Mouse (Mus musculus) forebrain, embryonic 13.5 days (tissue): ENCODE measurements around the gene Cep128. TPM values are rescaled to one million over a fixed set of nuclear protein-coding genes. Genes with fewer than 3 reads are reported as not detected.

Source experiments
- ATAC-seq: fragments of 200-750 bp; cut with Nextera tagmentation; 2 replicates; pipeline ENCODE4 v1.8.0; 2017
- H3K27ac ChIP-seq: fragments of 300-500 bp; sonication (generic); 2 replicates; pipeline ENCODE4 v1.5.1; 2015; ENCODE audit warnings: inconsistent platforms, mild to moderate bottlenecking, moderate library complexity
- H3K27me3 ChIP-seq: fragments of 300-500 bp; sonication (generic); 2 replicates; pipeline ENCODE4 v1.6.1; 2015; ENCODE audit warnings: mild to moderate bottlenecking, inconsistent platforms
- H3K36me3 ChIP-seq: fragments of 300-500 bp; sonication (generic); 2 replicates; pipeline ENCODE4 v1.6.1; 2015; ENCODE audit warnings: mild to moderate bottlenecking, inconsistent platforms; ENCODE audit not compliant: poor library complexity, severe bottlenecking
- H3K4me1 ChIP-seq: fragments of 300-500 bp; sonication (generic); 2 replicates; pipeline ENCODE4 v1.6.1; 2015; ENCODE audit warnings: inconsistent platforms
- H3K4me2 ChIP-seq: fragments of 300-500 bp; sonication (generic); 2 replicates; pipeline ENCODE4 v1.6.1; 2015; ENCODE audit warnings: inconsistent platforms, mild to moderate bottlenecking, moderate library complexity
- H3K4me3 ChIP-seq: fragments of 300-500 bp; sonication (generic); 2 replicates; pipeline ENCODE4 v1.5.1; 2015; ENCODE audit warnings: mild to moderate bottlenecking, inconsistent platforms
- H3K9ac ChIP-seq: fragments of 300-500 bp; sonication (generic); 2 replicates; pipeline ENCODE4 v1.6.1; 2015; ENCODE audit warnings: mild to moderate bottlenecking, inconsistent platforms
- H3K9me3 ChIP-seq: fragments of 300-500 bp; sonication (generic); replicated peaks from 2 replicates; pipeline ENCODE4 v1.6.1; 2016; ENCODE audit warnings: inconsistent platforms
- WGBS: fragments of 180-500 bp; shearing (Covaris S2); methylation state at CpG from one replicate; pipeline ENCODE4 v1.1.7; 2015; 5-methylcytosine and 5-hydroxymethylcytosine counted together
- polyA plus RNA-seq: library from polyadenylated mRNA; unstranded; fragments of >200 nt; fragmentation: Nextera tagmentation; extraction: Ambion mirVana; gene quantifications from 2 replicates; pipeline ENCODE4 v1.2.1, GENCODE M21; 2015

Cep128 gene
- polyA plus RNA-seq, 1 experiment from 2014 or later: 8.9 TPM

DNA sequence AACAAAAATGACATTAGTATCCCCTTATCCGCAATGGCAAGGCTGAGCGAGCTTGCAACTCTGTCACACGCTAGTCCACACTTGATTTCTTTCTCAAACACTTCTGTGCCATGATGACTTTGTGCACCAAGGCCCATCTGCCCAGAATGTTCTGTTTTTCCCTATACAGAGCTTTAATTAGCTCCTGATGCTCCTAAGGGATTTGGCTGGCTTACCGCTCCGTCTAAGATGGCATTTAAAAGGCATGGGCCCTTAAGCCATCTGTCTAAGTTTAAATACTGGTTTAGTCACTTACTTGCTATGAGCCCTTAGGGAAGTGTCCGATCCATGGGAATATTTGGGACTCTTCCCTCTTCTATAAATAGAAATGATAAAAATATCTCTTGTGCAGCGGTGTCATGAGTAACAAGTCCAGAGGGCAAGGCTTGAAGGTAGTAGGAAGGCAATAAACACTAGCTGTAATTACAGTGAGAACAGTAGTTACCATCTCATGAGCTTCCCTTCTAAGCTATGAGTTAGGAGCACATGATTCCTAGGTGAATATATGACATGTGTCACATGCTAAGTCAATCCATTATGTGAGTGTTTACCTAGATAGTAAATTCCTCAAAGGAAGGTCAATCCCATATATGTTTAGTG, 343.8 kb downstream of the Cep128 start:
- Histone ChIP-seq H3K27me3 (no peaks in the 10 kb centered on the region), H3K4me3 (no peak overlapping the region), H3K4me2 (no peak overlapping the region), H3K4me1 (no peaks in the 10 kb centered on the region), H3K9ac (no peak overlapping the region), H3K27ac (no peak overlapping the region), H3K9me3 (no peaks in the 10 kb centered on the region), H3K36me3 (no peaks in the 10 kb centered on the region)
- ATAC-seq: peak; percentile 43; the same call in 1 of the 2 replicates
- WGBS: 81% methylated on average over 7 of the region's 7 CpGs

DNA sequence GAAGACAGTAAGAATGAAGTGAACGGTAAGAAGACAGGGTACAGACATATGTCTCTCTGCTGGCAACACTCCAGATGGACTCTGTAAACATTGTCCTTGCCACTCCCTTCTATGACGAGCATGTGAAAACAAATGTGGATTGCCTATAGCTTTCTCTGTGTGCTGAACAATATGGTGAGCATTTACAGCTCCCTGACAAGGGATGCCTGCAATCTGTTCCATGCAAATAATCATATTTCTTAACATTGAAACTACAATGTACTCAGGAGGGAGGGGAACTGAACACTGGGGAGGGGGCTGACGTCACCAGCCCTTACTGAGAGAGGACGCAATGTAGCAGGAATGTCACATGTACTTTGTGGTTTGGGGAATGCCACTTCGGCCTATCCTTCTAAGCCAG, 355.1 kb downstream of the Cep128 start:
- no peak overlapping the region for H3K4me2 ChIP-seq
- no peaks in the 10 kb centered on the region for H3K4me1 ChIP-seq
- no peaks in the 10 kb centered on the region for H3K36me3 ChIP-seq
- no peaks in the 10 kb centered on the region for H3K9me3 ChIP-seq
- H3K9ac ChIP-seq: no peak overlapping the region
- peak; percentile 81 for ATAC-seq
- 76% methylated on average over 5 of the region's 5 CpGs for WGBS
- H3K4me3 ChIP-seq: no peak overlapping the region
- H3K27me3 ChIP-seq: no peaks in the 10 kb centered on the region
- H3K27ac ChIP-seq: no peak overlapping the region

DNA sequence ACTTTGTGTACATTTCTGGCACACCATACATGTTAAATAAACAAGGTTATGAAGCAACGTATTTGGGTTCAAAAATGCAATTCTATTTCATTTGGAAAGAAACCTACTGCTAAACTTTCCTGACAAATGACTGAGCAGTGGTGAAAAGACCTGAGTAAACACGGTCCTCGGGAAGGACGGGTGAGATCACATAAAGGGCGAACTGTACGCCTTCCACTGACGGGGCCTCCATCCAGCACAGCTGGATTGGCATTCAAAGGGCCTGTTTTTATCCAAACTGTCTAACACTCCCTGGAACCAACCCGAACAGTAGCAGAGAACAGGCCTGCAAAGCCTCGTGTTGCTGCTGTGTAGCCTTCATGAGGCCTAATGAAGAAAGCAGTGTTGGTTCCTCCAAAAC, 356.5 kb downstream of the Cep128 start:
- Histone ChIP-seq H3K4me2 (no peak overlapping the region), H3K36me3 (no peaks in the 10 kb centered on the region), H3K27me3 (no peaks in the 10 kb centered on the region), H3K27ac (no peak overlapping the region), H3K4me1 (no peaks in the 10 kb centered on the region), H3K4me3 (no peak overlapping the region), H3K9ac (no peak overlapping the region), H3K9me3 (no peaks in the 10 kb centered on the region)
- WGBS: 89% methylated on average over 9 of the region's 9 CpGs
- ATAC-seq: no peak

- H3K4me2 ChIP-seq: no peak overlapping the region
- H3K36me3 ChIP-seq: no peaks in the 10 kb centered on the region
- no peak overlapping the region for H3K4me3 ChIP-seq
Observed at GRCm38 (mm10) chr12:91027100-91027499, 357.1 kb downstream of the Cep128 start.

GRCm38 (mm10) chr12:91015075-91015474, 369.1 kb downstream of the Cep128 start:
- no peak overlapping the region for H3K9ac ChIP-seq
- no peaks in the 10 kb centered on the region for H3K27me3 ChIP-seq
- no peaks in the 10 kb centered on the region for H3K4me1 ChIP-seq
- H3K4me3 ChIP-seq: no peak overlapping the region
- 83% methylated on average over 6 of the region's 6 CpGs for WGBS
- no peak for ATAC-seq
- no peak overlapping the region for H3K27ac ChIP-seq
- H3K36me3 ChIP-seq: no peaks in the 10 kb centered on the region
- no peak overlapping the region for H3K4me2 ChIP-seq
- no peaks in the 10 kb centered on the region for H3K9me3 ChIP-seq

More at GRCm38 (mm10) chr12:91027100-91027499, 357.1 kb downstream of the Cep128 start:
- Histone ChIP-seq H3K27me3 (no peaks in the 10 kb centered on the region), H3K4me1 (no peaks in the 10 kb centered on the region), H3K9me3 (no peaks in the 10 kb centered on the region), H3K27ac (no peak overlapping the region), H3K9ac (no peak overlapping the region)
- no peak for ATAC-seq
- WGBS: 92% methylated on average over 4 of the region's 4 CpGs

DNA sequence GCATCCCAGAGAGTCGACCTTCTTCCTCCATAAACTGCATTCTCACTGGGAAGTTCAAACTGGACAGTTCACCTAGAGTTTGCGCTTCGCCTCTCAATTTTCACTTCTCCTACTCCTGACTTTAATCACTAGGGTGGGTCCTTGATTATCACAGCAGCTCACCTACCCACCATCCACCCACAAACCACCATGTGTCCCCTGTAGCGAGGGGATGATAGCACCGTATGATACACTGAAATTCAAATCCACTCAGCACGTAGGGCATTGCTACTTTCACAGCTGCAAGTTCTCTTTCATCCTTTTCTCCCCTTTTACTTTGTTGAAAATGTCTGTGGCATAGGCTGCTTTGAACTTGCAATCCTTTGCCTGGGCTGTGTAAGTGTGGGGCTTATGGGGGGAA, 371.2 kb downstream of the Cep128 start:
- no peak for ATAC-seq
- 82% methylated on average over 6 of the region's 6 CpGs for WGBS
- Histone ChIP-seq H3K9me3 (no peaks in the 10 kb centered on the region), H3K27ac (no peak overlapping the region), H3K4me1 (no peaks in the 10 kb centered on the region), H3K27me3 (no peaks in the 10 kb centered on the region), H3K4me3 (no peak overlapping the region), H3K36me3 (no peaks in the 10 kb centered on the region), H3K9ac (no peak overlapping the region), H3K4me2 (no peak overlapping the region)

DNA sequence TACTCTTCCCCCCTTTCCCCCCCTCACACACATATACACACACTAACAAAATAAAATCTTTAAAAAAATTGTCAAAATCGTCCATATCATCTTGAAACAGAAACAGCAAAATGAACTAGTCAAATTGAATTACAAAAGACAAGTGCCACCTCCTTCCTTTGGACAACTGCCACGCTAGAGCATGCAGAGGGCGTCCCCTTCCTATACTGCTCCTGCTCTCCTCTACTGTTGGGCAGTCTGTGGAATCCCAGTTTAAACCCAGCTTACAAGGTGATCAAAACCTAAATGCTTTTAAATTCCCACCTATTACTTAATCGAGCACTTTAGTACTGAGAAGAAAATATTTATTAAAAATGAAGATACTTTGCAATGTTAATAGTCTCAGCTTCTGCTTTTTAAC, 372.0 kb downstream of the Cep128 start:
- no peak overlapping the region for H3K4me2 ChIP-seq
- no peaks in the 10 kb centered on the region for H3K27me3 ChIP-seq
- H3K9ac ChIP-seq: no peak overlapping the region
- H3K4me1 ChIP-seq: no peaks in the 10 kb centered on the region
- H3K36me3 ChIP-seq: no peaks in the 10 kb centered on the region
- H3K27ac ChIP-seq: no peak overlapping the region
- 32% methylated on average over 4 of the region's 4 CpGs for WGBS
- 0 out of 2 replicates have a peak, but pooled peaks have one; percentile 45 for ATAC-seq
- H3K9me3 ChIP-seq: no peaks in the 10 kb centered on the region
- H3K4me3 ChIP-seq: no peak overlapping the region

DNA sequence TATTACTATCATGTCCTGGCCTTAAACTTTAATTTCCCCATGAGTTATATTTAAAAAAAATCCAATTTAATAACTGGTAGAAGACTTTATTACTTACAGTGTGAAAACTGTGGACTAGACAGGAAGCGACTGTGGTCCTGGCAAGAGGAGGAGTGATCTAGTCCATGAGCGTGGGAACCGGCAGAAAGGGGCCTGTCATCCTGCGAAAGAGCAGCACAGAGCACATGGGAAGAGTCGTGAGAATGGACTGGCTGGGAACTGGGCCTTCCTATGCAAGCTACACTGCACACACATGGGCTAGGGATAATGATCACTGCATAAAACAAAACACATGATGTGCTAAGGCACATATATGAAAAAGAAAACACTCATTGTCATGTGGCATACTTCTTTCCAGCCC, 375.5 kb downstream of the Cep128 start:
- no peak overlapping the region for H3K4me3 ChIP-seq
- H3K27ac ChIP-seq: no peak overlapping the region
- H3K36me3 ChIP-seq: no peaks in the 10 kb centered on the region
- 86% methylated on average over 5 of the region's 5 CpGs for WGBS
- H3K9me3 ChIP-seq: no peaks in the 10 kb centered on the region
- ATAC-seq: no peak
- no peaks in the 10 kb centered on the region for H3K27me3 ChIP-seq
- no peaks in the 10 kb centered on the region for H3K4me1 ChIP-seq
- H3K4me2 ChIP-seq: no peak overlapping the region
- H3K9ac ChIP-seq: no peak overlapping the region

- Histone ChIP-seq H3K27me3 (no peaks in the 10 kb centered on the region), H3K9me3 (no peaks in the 10 kb centered on the region), H3K4me2 (no peak overlapping the region), H3K4me1 (no peaks in the 10 kb centered on the region), H3K36me3 (no peaks in the 10 kb centered on the region), H3K4me3 (no peak overlapping the region), H3K9ac (no peak overlapping the region), H3K27ac (no peak overlapping the region)
- no peak for ATAC-seq
- WGBS: 94% methylated on average over 3 of the region's 3 CpGs
Observed at GRCm38 (mm10) chr12:91008170-91008569, 376.0 kb downstream of the Cep128 start.

DNA sequence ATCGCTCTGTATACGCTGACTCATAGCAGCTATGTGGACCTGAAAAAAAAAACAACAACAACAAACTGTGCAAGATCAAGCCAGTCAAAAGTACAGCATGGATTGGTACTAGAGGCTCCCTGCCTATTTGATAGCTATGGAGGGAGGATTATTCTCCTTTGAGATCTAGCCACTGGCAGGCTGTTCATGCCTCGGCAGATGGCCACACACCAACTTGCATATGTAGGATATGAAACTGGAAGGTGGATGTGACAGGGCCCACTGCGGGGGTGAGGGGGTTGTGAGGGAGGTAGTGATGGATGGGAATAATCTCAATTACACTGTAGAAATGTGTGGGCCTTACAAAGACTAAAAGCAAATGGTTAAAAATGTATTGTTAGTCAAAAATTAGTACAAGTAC, 386.7 kb downstream of the Cep128 start:
- H3K27ac ChIP-seq: no peak overlapping the region
- no peak overlapping the region for H3K9ac ChIP-seq
- no peaks in the 10 kb centered on the region for H3K4me1 ChIP-seq
- H3K4me2 ChIP-seq: no peak overlapping the region
- ATAC-seq: no peak
- 92% methylated on average over 4 of the region's 4 CpGs for WGBS
- no peak overlapping the region for H3K4me3 ChIP-seq
- no peaks in the 10 kb centered on the region for H3K36me3 ChIP-seq
- no peaks in the 10 kb centered on the region for H3K27me3 ChIP-seq
- H3K9me3 ChIP-seq: no peaks in the 10 kb centered on the region

DNA sequence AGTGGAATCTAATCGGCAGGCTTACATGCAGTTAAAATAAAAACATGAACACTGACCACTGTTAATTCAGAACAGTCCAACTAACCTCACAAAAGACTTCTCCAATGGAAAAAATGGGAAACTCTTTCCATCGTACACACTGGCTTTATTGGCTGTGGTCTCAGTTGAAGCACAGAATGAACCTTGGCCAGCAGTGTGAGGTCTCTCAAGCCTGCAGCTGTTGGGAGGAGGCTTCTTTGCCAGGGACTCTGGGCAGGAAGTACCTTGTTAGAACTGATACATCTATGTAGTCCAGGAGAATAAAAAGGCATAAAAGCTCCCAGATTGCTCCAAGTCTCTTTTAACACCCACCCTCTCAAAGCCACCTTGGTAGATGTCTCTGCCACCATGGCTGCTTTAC, 390.9 kb downstream of the Cep128 start:
- H3K27ac ChIP-seq: no peak overlapping the region
- no peaks in the 10 kb centered on the region for H3K27me3 ChIP-seq
- H3K36me3 ChIP-seq: no peaks in the 10 kb centered on the region
- H3K9ac ChIP-seq: no peak overlapping the region
- ATAC-seq: no peak
- H3K4me2 ChIP-seq: no peak overlapping the region
- no peaks in the 10 kb centered on the region for H3K4me1 ChIP-seq
- no peaks in the 10 kb centered on the region for H3K9me3 ChIP-seq
- no peak overlapping the region for H3K4me3 ChIP-seq
- WGBS: 86% methylated on average over 2 of the region's 2 CpGs

DNA sequence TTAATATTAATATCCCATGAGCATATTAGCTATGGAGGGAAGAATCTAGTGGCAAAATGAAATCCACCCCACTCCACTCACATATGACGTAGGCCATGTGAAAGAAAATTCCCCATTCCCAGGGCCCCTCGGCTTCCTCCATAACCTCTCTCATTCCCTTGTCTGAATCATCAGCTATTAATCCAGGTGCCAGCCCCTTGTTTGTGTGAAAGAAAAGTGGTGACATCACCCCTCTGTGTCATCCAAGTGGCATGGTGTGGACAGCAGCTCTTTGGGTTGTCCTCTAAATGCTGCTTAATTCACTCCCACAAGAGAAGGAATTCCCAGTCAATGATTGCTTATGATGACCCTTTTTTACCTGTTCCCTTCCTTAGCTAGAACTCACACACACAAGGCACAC, 396.4 kb downstream of the Cep128 start:
- 74% methylated on average over 2 of the region's 2 CpGs for WGBS
- peaks cover 5% of the 10 kb centered on the region; the same call in 1 of the 2 replicates for H3K4me1 ChIP-seq
- no peak overlapping the region for H3K27ac ChIP-seq
- no peak overlapping the region for H3K9ac ChIP-seq
- H3K9me3 ChIP-seq: no peaks in the 10 kb centered on the region
- no peaks in the 10 kb centered on the region for H3K27me3 ChIP-seq
- H3K4me3 ChIP-seq: no peak overlapping the region
- ATAC-seq: no peak
- no peak overlapping the region for H3K4me2 ChIP-seq
- H3K36me3 ChIP-seq: no peaks in the 10 kb centered on the region

DNA sequence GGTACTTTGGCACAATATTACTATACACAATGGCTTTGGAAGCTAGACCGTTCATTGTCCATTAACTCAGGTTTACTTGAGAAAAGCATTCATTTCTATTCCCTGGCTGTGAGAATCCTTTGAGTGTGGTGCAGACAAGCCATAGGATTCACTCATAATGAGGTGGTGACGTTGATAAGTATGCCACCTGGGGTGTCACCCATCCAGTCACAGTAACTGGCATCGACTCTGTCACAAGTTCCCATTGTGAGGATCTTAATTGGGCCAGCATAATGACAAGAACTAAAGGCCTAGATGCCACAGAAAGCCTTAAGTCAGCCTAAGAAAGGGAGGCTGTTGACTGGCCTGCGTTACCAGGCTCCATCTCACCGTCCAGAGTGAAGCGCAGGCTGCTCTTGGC, 396.9 kb downstream of the Cep128 start:
- Histone ChIP-seq H3K27me3 (no peaks in the 10 kb centered on the region), H3K9me3 (no peaks in the 10 kb centered on the region), H3K27ac (no peak overlapping the region), H3K4me2 (no peak overlapping the region), H3K9ac (no peak overlapping the region), H3K4me3 (no peak overlapping the region), H3K4me1 (peaks cover 5% of the 10 kb centered on the region; the same call in 1 of the 2 replicates), H3K36me3 (no peaks in the 10 kb centered on the region)
- 27% methylated on average over 6 of the region's 6 CpGs for WGBS
- no peak for ATAC-seq
